Mouse (Mus musculus) hindbrain, embryonic 14.5 days (tissue): ENCODE measurements around the gene Lurap1. TPM values are rescaled to one million over a fixed set of nuclear protein-coding genes. Genes with fewer than 3 reads are reported as not detected.

Experiments used
- ATAC-seq: fragments of 200-750 bp; cut with Nextera tagmentation; 2 replicates; pipeline ENCODE4 v1.8.0; 2017; ENCODE audit warnings: moderate number of reproducible peaks, mild to moderate bottlenecking, moderate TSS enrichment, moderate library complexity; ENCODE audit not compliant: low FRiP score
- DNase-seq: peaks from one replicate; pipeline ENCODE4 v3.0.0-alpha.2; 2015; ENCODE audit warnings: low spot score
- H3K27ac ChIP-seq: fragments of 300-500 bp; sonication (generic); 2 replicates; pipeline ENCODE4 v1.5.1; 2014; ENCODE audit warnings: mild to moderate bottlenecking, moderate library complexity
- H3K27me3 ChIP-seq: fragments of 300-500 bp; sonication (generic); 2 replicates; pipeline ENCODE4 v1.6.1; 2014; ENCODE audit warnings: mild to moderate bottlenecking, low read length, mixed read lengths; ENCODE audit not compliant: control insufficient read depth, insufficient read depth
- H3K36me3 ChIP-seq: fragments of 300-500 bp; sonication (generic); replicated peaks from 2 replicates; pipeline ENCODE4 v1.6.1; 2014; ENCODE audit not compliant: control insufficient read depth, insufficient read depth
- H3K4me1 ChIP-seq: fragments of 300-500 bp; sonication (generic); replicated peaks from 2 replicates; pipeline ENCODE4 v1.6.1; 2014; ENCODE audit warnings: antibody characterized with exemption, low read length, mixed read lengths; ENCODE audit not compliant: control insufficient read depth, insufficient read depth
- H3K4me2 ChIP-seq: fragments of 300-500 bp; sonication (generic); replicated peaks from 2 replicates; pipeline ENCODE4 v1.6.1; 2014; ENCODE audit warnings: mild to moderate bottlenecking, moderate library complexity
- H3K4me3 ChIP-seq: fragments of 300-500 bp; sonication (generic); replicated peaks from 2 replicates; pipeline ENCODE4 v1.5.1; 2014; ENCODE audit warnings: mild to moderate bottlenecking, low read length
- H3K9ac ChIP-seq: fragments of 300-500 bp; sonication (generic); 2 replicates; pipeline ENCODE4 v1.6.1; 2014
- H3K9me3 ChIP-seq: fragments of 300-500 bp; sonication (generic); 2 replicates; pipeline ENCODE4 v1.6.1; 2016; ENCODE audit warnings: low read length; ENCODE audit not compliant: control insufficient read depth
- WGBS: fragments of 180-500 bp; shearing (Covaris S2); extraction: QIAGEN DNeasy Blood & Tissue Kit; methylation state at CpG from one replicate; pipeline ENCODE4 v1.1.7; 2014; 5-methylcytosine and 5-hydroxymethylcytosine counted together
- polyA plus RNA-seq: library from polyadenylated mRNA; unstranded; fragments of >200 nt; fragmentation: Nextera tagmentation; extraction: Ambion mirVana; gene quantifications from 2 replicates; pipeline ENCODE4 v1.2.1, GENCODE M21; 2014

Lurap1 gene
- 2.7 and 3.2 TPM in 2 replicates for polyA plus RNA-seq

DNA sequence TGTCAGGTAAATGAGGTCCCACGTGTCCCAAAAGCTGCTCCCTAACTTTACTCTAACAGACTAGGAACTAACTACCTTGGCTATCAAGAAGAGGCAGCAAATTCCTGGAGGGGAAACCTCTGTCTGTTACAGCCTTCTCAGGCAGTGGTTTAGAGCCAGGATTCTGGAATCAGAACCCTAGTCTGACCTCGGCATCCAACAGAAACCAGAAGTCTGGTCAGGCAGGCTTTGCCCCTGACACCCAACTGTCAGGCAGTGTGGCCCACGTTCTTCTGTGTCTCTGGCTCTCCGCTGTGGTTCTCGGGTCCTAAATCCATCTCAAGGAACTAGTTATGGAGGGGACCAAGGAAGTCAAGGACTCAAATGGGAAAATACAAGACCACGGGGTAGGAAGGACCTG lies at the start of gene Lurap1:
TSS of gene Lurap1 (minus strand) at position 101 of the 400 bp plus-strand sequence.
- 78% methylated on average over 6 of the region's 6 CpGs for WGBS
- Histone ChIP-seq H3K27ac (peak within 1 kb of the TSS; percentile 93), H3K4me3 (peak within 1 kb of the TSS; percentile 80), H3K9me3 (no peaks in the 10 kb centered on the region), H3K36me3 (peaks cover 43% of the 10 kb centered on the region), H3K9ac (peak within 1 kb of the TSS; percentile 96), H3K4me1 (peaks cover 14% of the 10 kb centered on the region), H3K27me3 (no peaks in the 10 kb centered on the region), H3K4me2 (peak within 1 kb of the TSS; percentile 75)
- no peak for DNase-seq
- no peak for ATAC-seq

DNA sequence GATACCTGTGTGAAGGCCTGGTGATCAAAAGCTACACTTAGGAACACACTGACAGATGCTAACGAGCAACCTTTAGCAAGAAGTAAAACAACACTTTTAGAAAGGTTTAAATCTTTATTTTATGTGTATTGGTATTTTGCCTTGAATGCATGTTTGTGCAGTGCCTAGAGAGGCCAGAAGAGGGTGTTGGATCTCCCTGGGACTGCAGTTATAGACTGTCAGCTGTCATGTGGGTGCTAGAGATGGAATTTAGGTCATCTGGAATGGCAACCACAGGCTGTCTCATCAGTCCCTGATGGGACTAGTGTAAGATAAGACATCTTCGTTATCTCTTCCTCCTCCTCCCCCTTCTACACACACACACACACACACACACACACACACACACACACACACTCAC lies 47.3 kb upstream of the Lurap1 start:
- DNase-seq = no peak
- Histone ChIP-seq H3K27ac (no peak overlapping the region), H3K4me3 (no peak overlapping the region), H3K4me1 (no peaks in the 10 kb centered on the region), H3K27me3 (no peaks in the 10 kb centered on the region), H3K9me3 (no peaks in the 10 kb centered on the region), H3K4me2 (no peak overlapping the region), H3K36me3 (no peaks in the 10 kb centered on the region), H3K9ac (no peak overlapping the region)
- ATAC-seq = no peak
- 78% methylated on average over 2 of the region's 2 CpGs for WGBS

DNA sequence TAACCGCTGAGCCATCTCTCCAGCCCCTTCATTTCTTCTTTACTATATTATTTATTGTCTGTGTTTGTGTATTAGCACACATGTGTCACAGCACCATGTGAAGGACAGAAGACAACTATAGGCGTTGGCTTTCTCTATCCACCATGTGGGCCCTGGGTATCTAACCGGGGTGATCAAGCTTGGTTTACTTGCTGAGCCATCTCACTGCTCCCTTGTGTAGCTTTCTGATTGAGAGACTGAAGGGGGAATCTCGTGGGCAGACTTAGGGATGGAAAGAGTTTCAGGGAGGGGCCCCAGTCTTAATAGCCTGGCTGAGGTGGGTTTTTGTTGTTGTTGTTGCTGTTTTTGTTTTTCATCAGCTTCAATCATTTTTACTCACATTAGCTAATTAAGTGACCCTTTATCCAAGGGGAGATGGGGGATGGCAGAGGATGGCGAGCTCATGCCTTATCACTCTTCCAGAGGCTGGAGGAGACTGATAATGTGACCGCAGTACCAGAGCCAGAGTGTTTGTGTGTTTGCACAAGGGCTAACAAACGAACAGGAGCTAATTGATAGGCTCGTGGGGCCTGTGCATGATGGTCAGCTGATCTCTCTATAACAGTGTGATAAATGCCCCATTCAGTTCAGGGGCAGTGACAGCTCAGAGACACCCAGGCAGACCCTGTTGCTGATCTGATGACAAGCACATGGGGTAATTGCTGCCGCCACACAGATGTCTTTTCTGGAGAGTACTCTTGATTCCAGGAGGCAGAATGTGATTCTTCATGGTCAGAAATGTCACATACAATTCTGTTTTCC lies 42.6 kb upstream of the Lurap1 start:
- no peaks in the 10 kb centered on the region for H3K9me3 ChIP-seq
- no peak for ATAC-seq
- no peak for DNase-seq
- no peak overlapping the region for H3K4me3 ChIP-seq
- H3K4me1 ChIP-seq = no peaks in the 10 kb centered on the region
- H3K27ac ChIP-seq = no peak overlapping the region
- H3K36me3 ChIP-seq = no peaks in the 10 kb centered on the region
- WGBS = 69% methylated on average over 9 of the region's 9 CpGs
- no peak overlapping the region for H3K9ac ChIP-seq
- H3K4me2 ChIP-seq = no peak overlapping the region
- no peaks in the 10 kb centered on the region for H3K27me3 ChIP-seq

DNA sequence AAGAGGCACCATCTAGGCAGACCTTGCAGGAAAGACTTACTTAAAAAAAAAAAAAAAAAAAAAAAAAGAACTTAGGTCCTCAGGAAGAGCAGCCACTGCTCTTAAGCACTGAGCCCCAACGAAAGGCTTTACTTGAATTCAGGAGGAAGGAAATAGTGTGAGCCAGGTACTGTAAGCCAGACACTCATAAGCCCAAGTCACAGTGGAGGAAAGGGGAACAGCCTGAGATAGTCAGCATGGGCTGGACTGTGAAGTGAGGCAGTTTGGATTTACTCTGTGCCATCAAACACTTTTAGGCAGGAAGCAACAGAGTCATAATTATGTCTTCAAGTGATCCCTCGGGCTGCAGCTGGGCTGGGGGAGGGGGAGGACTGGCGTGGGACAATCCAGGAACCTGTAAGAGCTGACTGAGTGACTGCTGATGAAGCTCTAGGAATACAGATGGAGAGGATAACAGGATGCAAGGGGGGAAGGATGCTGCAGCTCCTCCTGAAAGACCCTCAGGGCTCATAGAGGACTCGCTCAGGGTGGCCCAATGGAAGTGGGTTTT lies 41.2 kb upstream of the Lurap1 start:
- Histone ChIP-seq H3K4me1 (no peaks in the 10 kb centered on the region), H3K4me3 (no peak overlapping the region), H3K36me3 (no peaks in the 10 kb centered on the region), H3K9me3 (no peaks in the 10 kb centered on the region), H3K9ac (no peak overlapping the region), H3K27ac (no peak overlapping the region), H3K4me2 (no peak overlapping the region), H3K27me3 (no peaks in the 10 kb centered on the region)
- ATAC-seq (no peak), DNase-seq (no peak)
- WGBS = 66% methylated on average over 4 of the region's 4 CpGs

DNA sequence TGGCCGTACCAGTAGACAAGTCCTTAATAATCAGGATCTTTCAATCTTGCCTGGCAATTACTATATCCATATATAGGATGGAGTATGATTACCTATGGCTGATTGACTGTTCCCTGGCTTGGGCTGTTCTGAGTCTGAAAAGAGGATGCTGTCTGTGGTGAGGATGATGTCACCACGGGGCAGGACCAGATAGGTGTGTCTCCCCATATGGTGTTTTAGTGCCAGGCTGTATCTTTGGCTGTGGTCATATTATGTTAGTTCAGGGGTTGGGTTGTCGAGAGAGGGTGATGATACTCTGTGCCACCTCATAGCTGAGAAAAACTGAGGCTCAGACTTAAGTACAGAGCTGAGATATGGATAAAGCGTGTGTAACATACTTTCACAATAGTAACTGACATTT lies 33.9 kb upstream of the Lurap1 start:
- Histone ChIP-seq H3K4me1 (0 out of 2 replicates have a peak, but pooled peaks cover 2% of the 10 kb centered on the region), H3K9me3 (no peaks in the 10 kb centered on the region), H3K9ac (no peak overlapping the region), H3K4me2 (no peak overlapping the region), H3K27ac (no peak overlapping the region), H3K27me3 (no peaks in the 10 kb centered on the region), H3K36me3 (no peaks in the 10 kb centered on the region), H3K4me3 (no peak overlapping the region)
- DNase-seq (no peak), ATAC-seq (no peak)
- WGBS = 95% methylated on average over 4 of the region's 4 CpGs

DNA sequence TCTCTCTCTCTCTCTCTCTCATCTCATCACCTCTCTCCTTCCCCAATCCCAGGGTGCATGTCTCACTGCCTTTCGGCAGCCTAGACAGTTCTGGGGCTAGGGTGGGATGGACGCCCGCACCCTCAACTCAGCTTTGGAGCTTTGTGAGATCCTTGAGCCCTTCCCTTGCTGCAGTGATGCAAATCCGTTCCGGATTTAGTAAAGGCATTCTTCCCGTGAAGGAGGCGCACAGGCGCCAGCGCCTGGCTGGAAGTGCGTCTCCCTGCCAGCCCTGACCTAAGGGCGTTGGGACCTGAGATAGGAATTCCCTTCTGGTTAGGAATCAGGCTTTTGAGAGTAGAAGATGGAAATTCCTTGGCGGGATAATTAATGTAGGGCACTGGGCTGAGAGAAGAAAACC lies 31.6 kb upstream of the Lurap1 start:
- Histone ChIP-seq H3K27ac (no peak overlapping the region), H3K27me3 (no peaks in the 10 kb centered on the region), H3K9me3 (no peaks in the 10 kb centered on the region), H3K4me1 (0 out of 2 replicates have a peak, but pooled peaks cover 2% of the 10 kb centered on the region), H3K36me3 (no peaks in the 10 kb centered on the region), H3K9ac (no peak overlapping the region), H3K4me2 (peak overlapping the region; percentile 33), H3K4me3 (no peak overlapping the region)
- WGBS = 6% methylated on average over 12 of the region's 12 CpGs
- ATAC-seq (no peak), DNase-seq (peak; percentile 28)

DNA sequence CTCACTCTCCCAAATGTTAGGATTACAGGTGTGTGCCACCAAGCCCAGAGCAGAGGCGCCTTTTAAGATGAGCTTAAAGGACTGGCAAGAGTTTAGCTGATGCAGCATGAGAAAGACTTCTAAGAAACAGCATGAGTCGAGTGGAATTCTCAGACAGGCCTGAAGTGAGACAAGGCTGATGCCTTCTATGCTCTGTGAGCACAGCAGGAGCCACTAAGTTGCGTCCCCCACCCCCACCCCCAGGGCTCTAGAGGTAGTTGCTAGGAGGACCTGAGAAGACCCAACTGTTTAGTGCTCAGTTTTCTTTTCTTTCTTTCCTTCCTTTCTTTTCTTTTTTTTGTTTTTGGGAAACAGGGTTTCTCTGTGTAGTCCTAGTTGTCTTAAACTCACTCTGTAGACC lies 30.9 kb upstream of the Lurap1 start:
- no peaks in the 10 kb centered on the region for H3K27me3 ChIP-seq
- H3K9me3 ChIP-seq = no peaks in the 10 kb centered on the region
- WGBS = 26% methylated on average over 3 of the region's 3 CpGs
- no peaks in the 10 kb centered on the region for H3K36me3 ChIP-seq
- DNase-seq (no peak), ATAC-seq (no peak)
- H3K4me3 ChIP-seq = no peak overlapping the region
- no peak overlapping the region for H3K27ac ChIP-seq
- no peak overlapping the region for H3K9ac ChIP-seq
- no peak overlapping the region for H3K4me2 ChIP-seq
- H3K4me1 ChIP-seq = 0 out of 2 replicates have a peak, but pooled peaks cover 2% of the 10 kb centered on the region

DNA sequence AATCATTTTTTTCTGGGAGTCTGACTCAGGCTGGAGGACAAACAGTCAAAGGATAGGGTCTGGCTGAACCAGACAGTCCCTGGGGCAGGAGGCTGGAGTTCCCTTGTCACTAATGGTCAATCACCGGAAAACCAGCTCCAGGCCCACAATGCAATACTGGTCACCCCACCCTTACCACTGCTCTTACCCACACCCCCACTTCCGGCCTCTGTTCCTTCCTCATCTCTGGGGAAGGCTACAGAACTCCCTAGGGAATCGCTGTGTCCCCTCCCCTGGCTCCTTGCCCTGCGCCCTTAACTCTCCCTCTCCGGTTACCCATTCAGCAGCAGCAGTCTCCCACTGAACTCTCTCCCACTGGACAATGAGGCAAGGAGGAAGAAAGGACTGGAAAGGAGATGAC lies 26.0 kb upstream of the Lurap1 start:
- ATAC-seq (0 out of 2 replicates have a peak, but pooled peaks have one; percentile 36), DNase-seq (no peak)
- Histone ChIP-seq H3K4me2 (peak overlapping the region; percentile 33), H3K9ac (no peak overlapping the region), H3K27ac (peak overlapping the region; percentile 49; the same call in 1 of the 2 replicates), H3K4me3 (no peak overlapping the region), H3K27me3 (no peaks in the 10 kb centered on the region), H3K4me1 (peaks cover 22% of the 10 kb centered on the region), H3K9me3 (no peaks in the 10 kb centered on the region), H3K36me3 (no peaks in the 10 kb centered on the region)
- 30% methylated on average over 4 of the region's 5 CpGs for WGBS

DNA sequence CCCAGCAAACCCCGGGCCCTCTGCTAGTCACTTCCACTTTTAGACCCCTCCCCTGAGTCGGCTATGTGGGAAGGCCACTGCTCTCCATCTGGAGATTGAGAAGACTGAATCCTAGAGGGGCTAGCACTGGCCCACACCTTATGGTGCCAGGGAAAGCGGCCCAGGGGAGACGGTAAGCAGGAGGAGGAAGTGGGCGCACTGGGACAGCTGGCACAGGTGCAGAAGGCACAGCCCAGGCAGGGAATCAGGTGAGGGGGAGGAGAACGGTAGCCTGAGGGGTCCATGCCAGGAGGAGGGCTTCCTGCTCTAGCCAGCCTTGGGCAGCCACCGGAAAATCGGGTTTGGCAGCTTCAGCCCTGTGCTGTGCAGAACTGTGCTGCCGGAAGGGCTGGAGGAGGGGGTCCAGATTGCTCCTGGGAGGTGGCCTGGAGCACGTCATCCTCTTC lies 25.4 kb upstream of the Lurap1 start:
- H3K4me3 ChIP-seq = no peak overlapping the region
- DNase-seq = peak; percentile 60
- 20% methylated on average over 10 of the region's 10 CpGs for WGBS

More for the DNA sequence above, 25.4 kb upstream of the Lurap1 start:
- H3K36me3 ChIP-seq = no peaks in the 10 kb centered on the region
- no peaks in the 10 kb centered on the region for H3K9me3 ChIP-seq
- H3K9ac ChIP-seq = peak overlapping the region; percentile 34
- H3K27me3 ChIP-seq = no peaks in the 10 kb centered on the region
- H3K4me1 ChIP-seq = peaks cover 22% of the 10 kb centered on the region
- peak overlapping the region; percentile 49; the same call in 1 of the 2 replicates for H3K27ac ChIP-seq
- peak overlapping the region; percentile 33 for H3K4me2 ChIP-seq
- peak; percentile 90 for ATAC-seq
